Mouse (Mus musculus) heart, embryonic 13.5 days (tissue): ENCODE data around the gene Aimp1. TPM values are rescaled to one million over a fixed set of nuclear protein-coding genes. Genes with fewer than 3 reads are reported as not detected.

Experiments used
- ATAC-seq: fragments of 200-750 bp; cut with Nextera tagmentation; 2 replicates; pipeline ENCODE4 v1.8.0; 2017; ENCODE audit warnings: moderate TSS enrichment; ENCODE audit not compliant: insufficient number of reproducible peaks, low FRiP score, low TSS enrichment; ENCODE audit errors: extremely low read depth
- H3K27ac ChIP-seq: fragments of 300-500 bp; sonication (generic); replicated peaks from 2 replicates; pipeline ENCODE4 v1.5.1; 2015; ENCODE audit warnings: moderate library complexity, mild to moderate bottlenecking, inconsistent platforms
- H3K27me3 ChIP-seq: fragments of 300-500 bp; sonication (generic); replicated peaks from 2 replicates; pipeline ENCODE4 v1.6.1; 2015; ENCODE audit warnings: mild to moderate bottlenecking, inconsistent platforms
- H3K36me3 ChIP-seq: fragments of 300-500 bp; sonication (generic); 2 replicates; pipeline ENCODE4 v1.6.1; 2015; ENCODE audit warnings: mild to moderate bottlenecking, inconsistent platforms
- H3K4me1 ChIP-seq: fragments of 300-500 bp; sonication (generic); 2 replicates; pipeline ENCODE4 v1.6.1; 2015; ENCODE audit warnings: inconsistent platforms
- H3K4me2 ChIP-seq: fragments of 300-500 bp; sonication (generic); 2 replicates; pipeline ENCODE4 v1.6.1; 2015; ENCODE audit warnings: inconsistent platforms, mild to moderate bottlenecking, moderate library complexity
- H3K4me3 ChIP-seq: fragments of 300-500 bp; sonication (generic); 2 replicates; pipeline ENCODE4 v1.5.1; 2015; ENCODE audit warnings: moderate library complexity, mild to moderate bottlenecking, inconsistent platforms
- H3K9ac ChIP-seq: fragments of 300-500 bp; sonication (generic); 2 replicates; pipeline ENCODE4 v1.6.1; 2015; ENCODE audit warnings: inconsistent platforms, mild to moderate bottlenecking, moderate library complexity
- H3K9me3 ChIP-seq: fragments of 300-500 bp; sonication (generic); 2 replicates; pipeline ENCODE4 v1.6.1; 2016; ENCODE audit warnings: inconsistent platforms
- WGBS: fragments of 180-500 bp; shearing (Covaris S2); methylation state at CpG from one replicate; pipeline ENCODE4 v1.1.7; 2015; ENCODE audit warnings: mixed read lengths; 5-methylcytosine and 5-hydroxymethylcytosine counted together
- polyA plus RNA-seq: library from polyadenylated mRNA; unstranded; fragments of >200 nt; fragmentation: Nextera tagmentation; extraction: Ambion mirVana; gene quantifications from 2 replicates; pipeline ENCODE4 v1.2.1, GENCODE M21; 2015

Gene Aimp1
- polyA plus RNA-seq, 1 experiment from 2014 or later = 45.6 TPM

DNA sequence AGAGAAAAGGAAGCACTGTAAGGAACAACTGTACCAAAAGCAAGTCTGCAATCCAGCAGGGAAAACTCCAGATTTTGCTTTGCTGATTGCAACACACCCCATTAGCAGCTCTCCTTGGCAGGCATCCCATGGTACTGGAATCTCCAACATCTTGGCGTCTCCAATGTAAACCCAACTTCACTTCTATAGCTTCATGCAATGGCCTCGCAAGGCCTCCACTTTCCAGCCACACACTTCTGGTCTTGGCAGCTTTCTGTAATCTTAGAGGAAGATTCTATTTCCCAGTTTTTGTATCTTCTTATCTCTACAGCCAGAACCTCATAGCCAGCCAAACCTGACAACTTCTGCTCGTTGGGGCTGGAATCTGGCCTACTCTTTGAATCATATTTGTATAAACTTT is 32.4 kb downstream of the Aimp1 start:
- H3K36me3 ChIP-seq = 0 out of 2 replicates have a peak, but pooled peaks cover 4% of the 10 kb centered on the region
- H3K9me3 ChIP-seq = 0 out of 2 replicates have a peak, but pooled peaks cover 4% of the 10 kb centered on the region
- no peak overlapping the region for H3K27ac ChIP-seq
- H3K27me3 ChIP-seq = no peaks in the 10 kb centered on the region
- no peak overlapping the region for H3K4me3 ChIP-seq
- no peak for ATAC-seq
- no peak overlapping the region for H3K4me2 ChIP-seq
- H3K9ac ChIP-seq = no peak overlapping the region
- WGBS = 62% methylated on average over 3 of the region's 3 CpGs
- no peaks in the 10 kb centered on the region for H3K4me1 ChIP-seq

DNA sequence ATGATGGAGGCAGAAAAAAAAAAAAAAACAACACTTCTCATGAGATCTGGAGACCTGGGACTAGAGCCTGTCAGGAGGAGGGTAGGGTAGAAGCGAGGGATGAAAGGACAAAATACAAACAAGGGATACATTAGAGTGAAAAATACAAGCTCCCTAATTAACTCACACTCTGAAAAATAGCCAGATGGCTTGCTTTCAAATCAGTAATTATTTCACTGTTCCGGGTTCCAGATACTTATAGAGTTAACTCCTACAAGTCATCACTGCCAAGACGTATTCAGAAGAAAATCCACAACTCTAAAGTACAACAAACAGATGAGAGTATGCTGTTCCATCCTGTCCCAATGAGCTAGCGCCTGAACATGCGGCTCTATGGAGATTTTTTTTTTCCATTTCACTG is 34.0 kb downstream of the Aimp1 start:
- no peak overlapping the region for H3K27ac ChIP-seq
- no peak overlapping the region for H3K9ac ChIP-seq
- no peaks in the 10 kb centered on the region for H3K4me1 ChIP-seq
- 73% methylated on average over 5 of the region's 5 CpGs for WGBS
- ATAC-seq = no peak
- no peaks in the 10 kb centered on the region for H3K36me3 ChIP-seq
- H3K4me2 ChIP-seq = no peak overlapping the region
- H3K9me3 ChIP-seq = 0 out of 2 replicates have a peak, but pooled peaks cover 4% of the 10 kb centered on the region
- H3K27me3 ChIP-seq = no peaks in the 10 kb centered on the region
- H3K4me3 ChIP-seq = no peak overlapping the region

DNA sequence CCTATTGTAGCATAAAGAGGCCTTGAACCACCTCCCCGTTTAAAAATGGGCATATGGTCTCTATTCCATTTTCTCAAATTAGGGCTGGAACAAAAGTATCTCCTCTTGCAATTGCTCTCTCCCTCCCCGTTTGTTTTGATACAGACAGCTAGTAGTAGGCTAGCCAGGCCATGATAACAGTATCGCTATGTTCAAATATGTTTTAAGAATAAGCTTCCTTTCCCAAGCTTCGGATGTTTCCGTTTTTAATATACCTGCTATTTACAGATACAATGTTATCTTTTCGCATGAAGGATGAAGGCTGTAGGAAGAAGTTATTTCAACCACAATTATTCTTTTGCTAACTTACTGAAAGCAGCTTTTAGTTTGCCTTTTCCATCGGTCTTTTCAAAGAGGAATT is 34.8 kb downstream of the Aimp1 start:
- Histone ChIP-seq H3K4me1 (no peaks in the 10 kb centered on the region), H3K4me2 (no peak overlapping the region), H3K27me3 (no peaks in the 10 kb centered on the region), H3K9ac (no peak overlapping the region), H3K9me3 (0 out of 2 replicates have a peak, but pooled peaks cover 4% of the 10 kb centered on the region), H3K27ac (no peak overlapping the region), H3K4me3 (no peak overlapping the region), H3K36me3 (no peaks in the 10 kb centered on the region)
- ATAC-seq = no peak
- 71% methylated on average over 7 of the region's 7 CpGs for WGBS

DNA sequence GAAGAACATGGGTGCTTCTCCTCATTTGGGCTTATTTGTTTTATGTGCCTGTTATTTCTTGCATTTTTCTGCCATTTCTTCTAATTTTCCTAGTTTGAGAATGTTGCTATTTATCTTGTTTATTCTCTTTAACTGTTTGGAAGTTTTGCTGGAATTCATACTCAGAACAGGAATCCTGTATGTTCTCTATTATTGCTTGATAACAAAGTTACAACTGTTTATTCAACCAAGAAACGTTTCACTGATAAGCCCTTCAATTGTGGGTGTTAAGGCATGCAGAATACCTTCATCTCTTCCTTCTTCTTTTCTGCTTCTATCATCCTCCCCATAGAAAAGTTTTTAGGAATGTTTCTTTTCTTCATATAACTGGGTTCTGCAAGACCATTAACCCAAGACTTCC is 37.4 kb downstream of the Aimp1 start:
- whole genome bisulfite sequencing = 20% methylated on average over 1 of the region's 1 CpGs
- H3K36me3 ChIP-seq = no peaks in the 10 kb centered on the region
- no peak overlapping the region for H3K9ac ChIP-seq
- no peaks in the 10 kb centered on the region for H3K9me3 ChIP-seq
- no peak overlapping the region for H3K27ac ChIP-seq
- no peaks in the 10 kb centered on the region for H3K27me3 ChIP-seq
- no peak for ATAC-seq
- H3K4me3 ChIP-seq = no peak overlapping the region
- H3K4me1 ChIP-seq = no peaks in the 10 kb centered on the region
- H3K4me2 ChIP-seq = no peak overlapping the region

DNA sequence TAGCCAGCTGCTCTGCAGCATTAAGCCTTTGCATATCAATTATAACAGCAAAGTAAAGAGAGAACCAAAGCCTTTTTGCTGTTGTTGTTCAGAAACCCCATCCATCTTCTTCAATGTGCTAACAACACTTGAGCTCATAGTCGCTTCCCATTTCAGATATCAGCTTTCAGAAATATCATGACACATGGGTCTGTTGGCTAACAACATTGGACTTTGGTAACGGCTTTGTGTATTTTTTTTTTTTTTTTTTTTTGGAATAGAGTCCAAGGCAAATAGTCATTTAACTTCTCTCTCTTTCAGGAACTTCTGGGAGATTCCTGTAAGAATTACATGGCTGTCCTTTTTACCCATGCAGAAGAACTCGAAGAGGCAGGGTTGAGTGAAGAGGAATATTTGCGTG is 40.1 kb downstream of the Aimp1 start:
- H3K9ac ChIP-seq = no peak overlapping the region

GRCm38 (mm10) chr3:132637080-132637479 is 47.1 kb downstream of the Aimp1 start:
- H3K27me3 ChIP-seq = no peaks in the 10 kb centered on the region
- no peaks in the 10 kb centered on the region for H3K9me3 ChIP-seq
- no peak overlapping the region for H3K27ac ChIP-seq
- ATAC-seq = no peak
- no peaks in the 10 kb centered on the region for H3K36me3 ChIP-seq
- no peak overlapping the region for H3K4me3 ChIP-seq
- H3K9ac ChIP-seq = no peak overlapping the region
- no peaks in the 10 kb centered on the region for H3K4me1 ChIP-seq
- no peak overlapping the region for H3K4me2 ChIP-seq
- WGBS = 68% methylated on average over 3 of the region's 3 CpGs

More for the DNA sequence above, 40.1 kb downstream of the Aimp1 start:
- Histone ChIP-seq H3K4me1 (no peaks in the 10 kb centered on the region), H3K9me3 (no peaks in the 10 kb centered on the region), H3K4me3 (no peak overlapping the region), H3K36me3 (no peaks in the 10 kb centered on the region), H3K27me3 (no peaks in the 10 kb centered on the region), H3K27ac (no peak overlapping the region), H3K4me2 (no peak overlapping the region)
- no peak for ATAC-seq
- WGBS = 74% methylated on average over 4 of the region's 4 CpGs

GRCm38 (mm10) chr3:132633261-132633660 is 50.9 kb downstream of the Aimp1 start:
- Histone ChIP-seq H3K27me3 (no peaks in the 10 kb centered on the region), H3K27ac (no peak overlapping the region), H3K9ac (no peak overlapping the region), H3K36me3 (no peaks in the 10 kb centered on the region), H3K9me3 (no peaks in the 10 kb centered on the region), H3K4me2 (no peak overlapping the region), H3K4me3 (no peak overlapping the region), H3K4me1 (no peaks in the 10 kb centered on the region)
- no peak for ATAC-seq
- WGBS = 52% methylated on average over 2 of the region's 2 CpGs

DNA sequence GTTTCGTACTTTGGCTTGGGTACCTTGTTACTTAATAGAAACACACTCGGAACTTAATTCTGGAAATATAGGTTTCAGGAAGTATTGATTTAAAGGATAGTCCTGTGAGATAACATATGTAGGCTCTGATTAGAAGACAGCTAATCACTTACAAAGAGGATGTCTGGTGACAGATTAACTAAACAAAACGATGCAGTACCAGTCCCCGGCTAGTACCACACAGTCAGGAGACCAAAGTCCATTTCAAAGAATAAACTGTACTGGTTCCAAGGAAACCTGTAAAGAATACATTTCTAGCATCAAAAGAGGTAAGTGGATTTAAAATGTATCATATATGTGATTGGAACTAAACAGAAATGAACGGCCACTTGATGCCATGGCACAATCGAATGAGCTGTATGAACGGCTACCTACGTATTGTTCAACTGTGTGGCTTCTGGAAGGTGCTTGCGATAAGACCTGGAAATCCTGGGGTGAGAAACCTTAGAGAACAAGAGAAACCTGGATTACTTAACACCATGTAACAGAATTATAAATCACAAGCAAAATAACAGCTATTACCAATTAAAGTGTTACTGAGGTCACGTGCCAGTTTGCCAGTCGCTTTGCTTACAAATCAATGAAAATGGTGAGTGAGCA is 54.5 kb downstream of the Aimp1 start, which contains the start of gene Gimd1:
Gene Gimd1 (plus strand): TSS at position 220 of the 639 bp plus-strand sequence.
- Histone ChIP-seq H3K9me3 (no peaks in the 10 kb centered on the region), H3K9ac (no peak within 1 kb of the TSS), H3K4me3 (no peak within 1 kb of the TSS), H3K4me1 (no peaks in the 10 kb centered on the region), H3K27me3 (no peaks in the 10 kb centered on the region), H3K36me3 (no peaks in the 10 kb centered on the region), H3K4me2 (no peak within 1 kb of the TSS), H3K27ac (no peak within 1 kb of the TSS)
- WGBS = 77% methylated on average over 11 of the region's 11 CpGs
- ATAC-seq = no peak

DNA sequence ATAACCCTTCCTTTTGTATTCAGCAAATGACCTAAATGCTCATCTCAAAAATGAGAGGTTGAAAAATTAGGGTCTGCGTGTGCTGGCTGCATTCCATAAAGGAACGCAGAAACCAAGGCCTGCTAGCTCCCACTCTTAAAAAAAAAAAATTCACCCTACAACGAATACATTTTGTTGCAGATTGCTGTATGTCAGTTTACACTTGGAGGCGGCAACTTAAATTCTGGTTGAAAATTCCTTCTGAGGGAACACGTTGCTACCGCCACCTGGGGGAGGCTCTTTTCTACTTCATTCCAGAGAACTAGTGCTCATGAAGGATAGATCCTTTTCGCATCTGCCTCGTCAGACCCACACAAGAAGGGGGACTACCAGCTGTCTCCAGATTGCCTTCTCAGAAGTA is 55.4 kb downstream of the Aimp1 start:
- Histone ChIP-seq H3K4me2 (no peak overlapping the region), H3K9me3 (no peaks in the 10 kb centered on the region), H3K9ac (no peak overlapping the region), H3K27me3 (no peaks in the 10 kb centered on the region), H3K36me3 (no peaks in the 10 kb centered on the region), H3K27ac (no peak overlapping the region), H3K4me1 (no peaks in the 10 kb centered on the region), H3K4me3 (no peak overlapping the region)
- ATAC-seq = no peak
- WGBS = 38% methylated on average over 8 of the region's 8 CpGs

Other genes starting within 250 kb of the Aimp1 start
- 0.88 TPM in 1 of 2 replicates, not detected in the other for gene Gimd1, start 54.5 kb downstream of the Aimp1 start, polyA plus RNA-seq
- 12.7 and 13.7 TPM in 2 replicates for gene Tbck, start 226 bp downstream of the Aimp1 start, polyA plus RNA-seq